12 mouse cellular contexts compared by ENCODE assay signal in genomic region chr13:73683682-73684081, GRCm38 (mm10). TPM values are rescaled to one million over a fixed set of nuclear protein-coding genes. Genes with fewer than 3 reads are reported as not detected.
DNase-seq lines count a peak whose midpoint lies in the region; ATAC-seq lines count a peak whose summit lies in the region.
"Had no signal": no experiment of that assay in that cellular context is flagged by ENCODE, and none has a peak within 500 bp of the region (broad histone marks: within the 10 kb centered on the region; RNA-seq: fewer than 3 reads in every experiment).

No protein-coding gene starts in this region.

- no peak overlapping the region for H3K4me2 ChIP-seq in midbrain, embryonic 13.5 days (replicated peaks)
- H3K4me2 ChIP-seq: lung, embryonic 15.5 days had no signal

- no peaks in the 10 kb centered on the region; the same call in 1 of the 2 replicates for H3K4me1 ChIP-seq in heart, embryonic 10.5 days
- no peaks in the 10 kb centered on the region for H3K4me1 ChIP-seq in midbrain, embryonic 13.5 days (replicated peaks)
- H3K4me1 ChIP-seq: lung, embryonic 15.5 days had no signal

- H3K27ac ChIP-seq in heart, embryonic 10.5 days, result no peak overlapping the region
- no peak overlapping the region for H3K27ac ChIP-seq in midbrain, embryonic 13.5 days
- H3K27ac ChIP-seq: lung, embryonic 15.5 days had no signal

- DNase-seq in heart, adult 8-10 months (ENCODE audit: low spot score), result peak; percentile 16
- DNase-seq in heart, embryonic 10.5 days (ENCODE audit: low spot score), result no peak
- peak; percentile 38 for DNase-seq in NIH3T3 (ENCODE audit: low read depth)
- DNase-seq in gonadal fat pad, adult 2 months (ENCODE audit: low read depth), result peak; percentile 51
- peak; percentile 50 for DNase-seq in lung, postnatal 36 days
- DNase-seq: cerebellum, adult 8-10 months; forebrain, postnatal 0 days had no signal

- no peak overlapping the region for H3K9ac ChIP-seq in midbrain, embryonic 13.5 days (replicated peaks)
- H3K9ac ChIP-seq: forebrain, postnatal 0 days; lung, embryonic 15.5 days had no signal

- no peaks in the 10 kb centered on the region for H3K9me3 ChIP-seq in heart, embryonic 10.5 days
- H3K9me3 ChIP-seq in midbrain, embryonic 13.5 days, result no peaks in the 10 kb centered on the region
- H3K9me3 ChIP-seq: lung, embryonic 15.5 days had no signal

- no peak overlapping the region for H3K4me3 ChIP-seq in heart, embryonic 10.5 days
- H3K4me3 ChIP-seq in midbrain, embryonic 13.5 days (replicated peaks), result no peak overlapping the region
- H3K4me3 ChIP-seq: lung, embryonic 15.5 days had no signal

- no peaks in the 10 kb centered on the region for H3K36me3 ChIP-seq in heart, embryonic 10.5 days
- no peaks in the 10 kb centered on the region for H3K36me3 ChIP-seq in midbrain, embryonic 13.5 days
- H3K36me3 ChIP-seq: lung, embryonic 15.5 days had no signal

- 75% methylated on average over 11 of the region's 11 CpGs for WGBS in heart, embryonic 10.5 days
- WGBS in midbrain, embryonic 13.5 days, result 87% methylated on average over 11 of the region's 11 CpGs

- ATAC-seq in CD4-positive, CD25-positive, alpha-beta regulatory T cell, adult 4 months, result no peak
- ATAC-seq in midbrain, embryonic 13.5 days, result no peak
- ATAC-seq in erythroid progenitor cell, adult 5-6 weeks (replicated peaks; ENCODE audit: low FRiP score, poor library complexity, severe bottlenecking), result no peak
- ATAC-seq: forebrain, postnatal 0 days; intestine, postnatal 0 days had no signal

- H3K27me3 ChIP-seq in heart, embryonic 10.5 days (ENCODE audit: insufficient read depth, poor library complexity, severe bottlenecking), result no peaks in the 10 kb centered on the region; the same call in none of the 2 replicates
- H3K27me3 ChIP-seq in midbrain, embryonic 13.5 days, result no peaks in the 10 kb centered on the region
- H3K27me3 ChIP-seq: lung, embryonic 15.5 days had no signal

RNA-seq across cellular contexts. Expression of gene Slc6a18, which starts 5.9 kb away (rescaled TPM):
- not detected for total RNA-seq in heart, adult 8-10 months (2022)
- polyA plus RNA-seq in heart, embryonic 10.5 days (2016; fragmentation: Nextera tagmentation; extraction: Ambion mirVana), result not detected in 2 replicates
- 1.5 and 2.4 TPM in 2 replicates for polyA plus RNA-seq in gonadal fat pad, adult 2 months (2012; rRNA removed)
- polyA plus RNA-seq in CD4-positive, CD25-positive, alpha-beta regulatory T cell, adult 4 months (2017; shearing (Covaris generic)), result not detected
- polyA plus RNA-seq in midbrain, embryonic 13.5 days (2015; fragmentation: Nextera tagmentation; extraction: Ambion mirVana), result not detected in 2 replicates
- not detected in 2 replicates for total RNA-seq in erythroid progenitor cell, adult 5-6 weeks (2015; ENCODE audit: low replicate concordance)
- total RNA-seq in erythroid progenitor cell, adult 5-6 weeks (2017; ENCODE audit: low replicate concordance), result not detected in 2 replicates
- total RNA-seq: forebrain, postnatal 0 days had no signal
- polyA plus RNA-seq: forebrain, postnatal 0 days; lung, embryonic 15.5 days had no signal

RNA-seq across cellular contexts. Expression of gene Slc6a19, which starts 21.0 kb away (rescaled TPM):
- total RNA-seq in heart, adult 8-10 months (2022), result not detected
- polyA plus RNA-seq in heart, embryonic 10.5 days (2016; fragmentation: Nextera tagmentation; extraction: Ambion mirVana), result 0.06 TPM in 1 of 2 replicates, not detected in the other
- polyA plus RNA-seq in gonadal fat pad, adult 2 months (2012; rRNA removed), result 1.3 and 1.6 TPM in 2 replicates
- polyA plus RNA-seq in CD4-positive, CD25-positive, alpha-beta regulatory T cell, adult 4 months (2017; shearing (Covaris generic)), result not detected
- 0.06 and 0.09 TPM in 2 replicates for polyA plus RNA-seq in midbrain, embryonic 13.5 days (2015; fragmentation: Nextera tagmentation; extraction: Ambion mirVana)
- total RNA-seq in erythroid progenitor cell, adult 5-6 weeks (2015; ENCODE audit: low replicate concordance), result not detected in 2 replicates
- total RNA-seq in erythroid progenitor cell, adult 5-6 weeks (2017; ENCODE audit: low replicate concordance), result not detected in 2 replicates
- polyA plus RNA-seq: lung, embryonic 15.5 days had no signal

RNA-seq across cellular contexts. Expression of gene Slc12a7, which starts 49.2 kb away (rescaled TPM):
- 100 to 1,000 TPM; 207 to 245 (median 212) TPM for total RNA-seq in heart, adult 8-10 months (2022)
- 36.3 and 46.7 TPM in 2 replicates for polyA plus RNA-seq in heart, embryonic 10.5 days (2016; fragmentation: Nextera tagmentation; extraction: Ambion mirVana)
- 36.2 and 42.9 TPM in 2 replicates for polyA plus RNA-seq in gonadal fat pad, adult 2 months (2012; rRNA removed)
- polyA plus RNA-seq in CD4-positive, CD25-positive, alpha-beta regulatory T cell, adult 4 months (2017; shearing (Covaris generic)), result 10 to 100 TPM; 37.2 to 50.1 TPM
- 16.0 and 18.5 TPM in 2 replicates for polyA plus RNA-seq in midbrain, embryonic 13.5 days (2015; fragmentation: Nextera tagmentation; extraction: Ambion mirVana)
- total RNA-seq in erythroid progenitor cell, adult 5-6 weeks (2015; ENCODE audit: low replicate concordance), result 1.7 and 4.3 TPM in 2 replicates
- 1.1 and 1.5 TPM in 2 replicates for total RNA-seq in erythroid progenitor cell, adult 5-6 weeks (2017; ENCODE audit: low replicate concordance)

RNA-seq across cellular contexts. Expression of gene Tert, which starts 57.0 kb away (rescaled TPM):
- under 1 TPM in 3 of 4 experiments, not detected in 1; 0.08 to 0.28 (median 0.11) TPM for total RNA-seq in heart, adult 8-10 months (2022)
- polyA plus RNA-seq in heart, embryonic 10.5 days (2016; fragmentation: Nextera tagmentation; extraction: Ambion mirVana), result 4.1 and 5.2 TPM in 2 replicates
- 4.4 and 4.6 TPM in 2 replicates for polyA plus RNA-seq in gonadal fat pad, adult 2 months (2012; rRNA removed)
- 1 to 10 TPM; 2.8 to 3.6 TPM for polyA plus RNA-seq in CD4-positive, CD25-positive, alpha-beta regulatory T cell, adult 4 months (2017; shearing (Covaris generic))
- 5.8 and 7.1 TPM in 2 replicates for polyA plus RNA-seq in midbrain, embryonic 13.5 days (2015; fragmentation: Nextera tagmentation; extraction: Ambion mirVana)
- total RNA-seq in erythroid progenitor cell, adult 5-6 weeks (2015; ENCODE audit: low replicate concordance), result 2.1 TPM in 1 of 2 replicates, not detected in the other
- total RNA-seq in erythroid progenitor cell, adult 5-6 weeks (2017; ENCODE audit: low replicate concordance), result 0.77 TPM in 1 of 2 replicates, not detected in the other
